Mouse (Mus musculus) forebrain, embryonic 10.5 days (tissue): ENCODE results near the gene Olfr1133. TPM values are rescaled to one million over a fixed set of nuclear protein-coding genes. Genes with fewer than 3 reads are reported as not detected.
"Not testable (repeated sequence)": the region's sequence is repeated elsewhere in the genome, so short reads cannot be mapped to it uniquely, and the experiment has no call there.

Experiments
- DNase-seq: peaks from one replicate; pipeline ENCODE4 v3.0.0-alpha.2; 2017; ENCODE audit warnings: low spot score; ENCODE audit errors: extremely low spot score
- H3K27ac ChIP-seq: fragments of 300-500 bp; sonication (generic); 2 replicates; pipeline ENCODE4 v1.5.1; 2016; ENCODE audit warnings: mild to moderate bottlenecking
- H3K27me3 ChIP-seq: fragments of 300-500 bp; sonication (generic); 2 replicates; pipeline ENCODE4 v1.6.1; 2016; ENCODE audit warnings: mild to moderate bottlenecking; ENCODE audit not compliant: poor library complexity, severe bottlenecking
- H3K36me3 ChIP-seq: fragments of 300-500 bp; sonication (generic); replicated peaks from 2 replicates; pipeline ENCODE4 v1.6.1; 2016; ENCODE audit warnings: mild to moderate bottlenecking, moderate library complexity
- H3K4me1 ChIP-seq: fragments of 300-500 bp; sonication (generic); 2 replicates; pipeline ENCODE4 v1.6.1; 2016
- H3K4me3 ChIP-seq: fragments of 300-500 bp; sonication (generic); 2 replicates; pipeline ENCODE4 v1.5.1; 2016; ENCODE audit warnings: mild to moderate bottlenecking, moderate library complexity
- H3K9me3 ChIP-seq: fragments of 300-500 bp; sonication (generic); 2 replicates; pipeline ENCODE4 v1.6.1; 2016; ENCODE audit warnings: mild to moderate bottlenecking, moderate library complexity
- WGBS: fragments of 180-500 bp; shearing (Covaris S2); methylation state at CpG from one replicate; pipeline ENCODE4 v1.1.7; 2016; 5-methylcytosine and 5-hydroxymethylcytosine counted together
- polyA plus RNA-seq: library from polyadenylated mRNA; unstranded; fragments of >200 nt; fragmentation: Nextera tagmentation; extraction: Ambion mirVana; gene quantifications from 2 replicates; pipeline ENCODE4 v1.2.1, GENCODE M21; 2016

The Olfr1133 gene
- polyA plus RNA-seq = not detected in 2 replicates

DNA sequence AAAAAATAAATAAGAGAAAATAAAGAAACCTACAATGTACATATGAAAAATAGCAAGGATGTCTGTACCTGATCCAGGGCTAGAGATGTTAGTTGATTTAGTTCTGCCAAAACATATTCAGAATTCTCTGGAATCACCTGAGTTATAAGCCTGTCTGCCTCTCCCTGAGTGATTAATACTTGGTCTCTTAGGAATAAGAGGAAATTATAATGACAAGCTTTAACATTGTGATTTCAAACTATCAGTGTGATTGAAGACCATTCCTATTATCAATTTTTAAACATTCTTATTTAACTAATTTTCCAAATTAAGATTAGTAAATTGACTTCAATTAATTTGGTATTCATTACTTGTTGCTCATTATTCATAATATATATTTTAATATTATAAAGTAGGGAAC lies at the start of gene Olfr1133:
Olfr1133 (minus strand) TSS at position 101 of the 400 bp plus-strand sequence.
- no peak for DNase-seq
- Histone ChIP-seq H3K27me3 (no peaks in the 10 kb centered on the region), H3K27ac (no peak within 1 kb of the TSS), H3K36me3 (no peaks in the 10 kb centered on the region), H3K9me3 (no peaks in the 10 kb centered on the region), H3K4me3 (no peak within 1 kb of the TSS), H3K4me1 (no peaks in the 10 kb centered on the region)

DNA sequence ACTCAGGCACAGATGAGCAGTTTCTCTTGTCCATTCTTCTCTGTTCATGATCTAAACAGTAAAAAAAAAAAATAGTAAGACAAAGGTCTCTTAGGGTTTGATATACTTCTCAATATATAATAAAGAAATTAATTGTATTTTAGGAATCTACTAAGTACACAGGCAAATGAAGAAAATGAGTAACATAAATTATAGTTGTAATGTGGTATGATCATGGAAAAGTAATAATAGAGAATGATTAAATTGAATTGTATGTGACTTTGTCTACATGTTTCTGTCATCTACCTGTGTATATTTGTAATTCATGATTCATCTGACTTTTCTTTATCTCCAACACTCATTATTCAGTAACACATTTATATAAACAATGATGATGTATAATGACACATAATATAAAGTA lies 46.7 kb upstream of the Olfr1133 start, which contains the start of gene Olfr1136:
Olfr1136 (minus strand) TSS at position 101 of the 400 bp plus-strand sequence.
- Histone ChIP-seq H3K9me3 (no peaks in the 10 kb centered on the region), H3K27ac (no peak within 1 kb of the TSS), H3K4me3 (no peak within 1 kb of the TSS), H3K4me1 (no peaks in the 10 kb centered on the region), H3K27me3 (no peaks in the 10 kb centered on the region), H3K36me3 (no peaks in the 10 kb centered on the region)
- DNase-seq = no peak

DNA sequence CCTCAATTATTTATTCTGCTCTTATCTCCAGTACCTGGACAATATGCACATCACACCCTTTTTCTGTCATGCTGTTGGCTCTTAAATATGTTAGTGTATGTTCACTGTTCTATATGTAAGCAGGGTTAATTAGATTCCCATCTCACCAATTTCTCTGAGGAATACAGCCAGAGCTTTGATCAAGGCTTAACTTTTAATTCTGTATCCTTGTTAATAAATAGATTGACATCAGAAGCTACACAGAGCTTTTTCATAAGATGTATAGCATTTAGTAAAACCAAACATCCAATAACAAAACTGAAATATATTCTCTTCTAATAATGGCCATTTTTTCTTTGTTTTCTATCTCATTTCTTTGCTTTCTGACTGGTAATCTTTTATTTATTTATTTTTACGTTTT lies 26.4 kb upstream of the Olfr1133 start, which contains the start of gene Olfr1135:
Olfr1135 (minus strand) TSS at position 101 of the 400 bp plus-strand sequence.
- Histone ChIP-seq H3K4me1 (no peaks in the 10 kb centered on the region), H3K4me3 (no peak within 1 kb of the TSS), H3K36me3 (no peaks in the 10 kb centered on the region), H3K27me3 (no peaks in the 10 kb centered on the region), H3K9me3 (no peaks in the 10 kb centered on the region), H3K27ac (no peak within 1 kb of the TSS)
- no peak for DNase-seq
- WGBS = 40% methylated on average over 1 of the region's 1 CpGs

DNA sequence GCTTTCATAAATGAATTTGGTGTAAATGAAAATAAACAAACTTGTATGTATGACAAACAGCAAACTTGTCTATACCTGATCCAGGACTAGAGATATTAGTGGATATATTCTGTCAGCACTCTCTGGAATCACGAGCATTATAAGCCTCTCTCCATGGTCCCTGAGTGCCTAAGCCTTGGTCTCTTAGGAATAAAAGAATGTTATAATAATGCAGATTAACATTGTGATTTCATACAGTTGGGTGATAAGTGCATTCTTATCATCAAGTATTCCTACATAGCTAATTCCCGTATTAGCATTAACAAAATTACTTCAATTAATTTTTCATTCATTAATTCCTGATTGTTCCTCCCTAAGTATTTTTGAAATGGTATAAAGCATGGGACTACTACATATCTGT lies 11.2 kb upstream of the Olfr1133 start, which contains the start of gene Olfr1134:
Olfr1134 (minus strand) TSS at position 101 of the 400 bp plus-strand sequence.
- Histone ChIP-seq H3K36me3 (no peaks in the 10 kb centered on the region), H3K27ac (no peak within 1 kb of the TSS), H3K4me3 (no peak within 1 kb of the TSS), H3K27me3 (no peaks in the 10 kb centered on the region), H3K4me1 (no peaks in the 10 kb centered on the region), H3K9me3 (no peaks in the 10 kb centered on the region)
- no peak for DNase-seq
- WGBS = 95% methylated on average over 2 of the region's 2 CpGs

DNA sequence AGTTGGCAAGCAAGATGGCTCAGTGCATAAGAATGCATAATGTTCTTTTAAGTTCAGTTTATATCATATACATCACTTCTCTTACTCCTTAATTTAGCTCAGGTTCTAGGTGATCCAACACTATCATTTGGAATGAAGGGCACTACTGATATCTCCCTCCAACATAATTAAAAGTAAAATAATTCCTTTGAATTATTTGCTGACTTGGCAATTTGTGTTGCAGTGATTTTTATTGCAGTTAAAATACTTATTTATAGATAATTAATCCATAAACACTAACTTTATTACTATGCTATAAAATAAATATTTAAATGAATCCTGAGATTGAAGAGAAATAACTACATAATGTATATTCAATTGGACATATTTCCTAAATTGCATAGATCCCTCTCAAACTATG lies 4.7 kb downstream of the Olfr1133 start:
- Histone ChIP-seq H3K27ac (no peak overlapping the region), H3K4me1 (no peaks in the 10 kb centered on the region), H3K36me3 (no peaks in the 10 kb centered on the region), H3K4me3 (no peak overlapping the region), H3K27me3 (no peaks in the 10 kb centered on the region), H3K9me3 (no peaks in the 10 kb centered on the region)
- no peak for DNase-seq

DNA sequence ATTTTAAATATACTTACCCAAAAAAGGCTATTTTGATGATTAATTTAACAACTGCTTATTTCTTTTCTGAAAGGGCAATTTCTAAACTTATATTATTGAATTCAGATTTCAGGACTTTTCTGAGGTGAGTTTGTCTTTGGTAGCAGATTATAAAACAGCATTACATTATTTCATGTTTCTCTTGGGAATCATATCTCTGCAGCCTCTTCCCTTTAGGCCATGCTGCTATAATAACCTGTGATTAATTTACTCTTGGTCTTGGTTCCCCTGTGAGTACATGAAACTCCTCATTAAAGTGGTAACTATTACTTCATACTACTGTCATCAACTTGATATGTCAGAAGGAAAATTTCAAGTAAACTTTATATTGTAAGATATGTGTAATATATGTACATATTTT lies 9.7 kb downstream of the Olfr1133 start, which contains the start of gene Olfr1132:
Olfr1132 (minus strand) TSS at position 101 of the 400 bp plus-strand sequence.
- Histone ChIP-seq H3K4me3 (no peak within 1 kb of the TSS), H3K27me3 (no peaks in the 10 kb centered on the region), H3K36me3 (no peaks in the 10 kb centered on the region), H3K9me3 (no peaks in the 10 kb centered on the region), H3K27ac (no peak within 1 kb of the TSS), H3K4me1 (no peaks in the 10 kb centered on the region)
- DNase-seq = no peak

DNA sequence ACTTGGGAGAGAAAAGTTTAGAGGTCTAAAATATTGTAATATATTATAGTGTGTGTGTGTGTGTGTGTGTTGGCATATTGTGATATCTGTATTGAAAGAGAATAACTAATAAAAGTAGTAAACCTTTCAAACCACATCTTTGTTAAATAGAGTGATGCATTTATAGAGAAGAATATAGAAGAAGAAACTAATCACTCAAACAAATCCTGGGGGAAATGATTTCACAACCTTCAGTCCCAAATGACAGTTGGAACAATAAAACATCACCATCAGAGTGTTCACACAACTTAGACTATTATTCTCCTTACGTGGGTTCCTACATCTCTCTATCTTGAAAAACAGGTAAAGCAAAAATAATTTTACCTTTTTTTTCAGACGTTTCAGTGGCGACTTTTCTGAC lies 20.4 kb downstream of the Olfr1133 start, which contains the start of gene Olfr1131:
Olfr1131 (plus strand) TSS at position 301 of the 400 bp plus-strand sequence.
- Histone ChIP-seq H3K4me3 (no peak within 1 kb of the TSS), H3K4me1 (no peaks in the 10 kb centered on the region), H3K36me3 (no peaks in the 10 kb centered on the region), H3K27me3 (no peaks in the 10 kb centered on the region), H3K9me3 (no peaks in the 10 kb centered on the region), H3K27ac (no peak within 1 kb of the TSS)
- no peak for DNase-seq
- WGBS = 76% methylated on average over 3 of the region's 3 CpGs

DNA sequence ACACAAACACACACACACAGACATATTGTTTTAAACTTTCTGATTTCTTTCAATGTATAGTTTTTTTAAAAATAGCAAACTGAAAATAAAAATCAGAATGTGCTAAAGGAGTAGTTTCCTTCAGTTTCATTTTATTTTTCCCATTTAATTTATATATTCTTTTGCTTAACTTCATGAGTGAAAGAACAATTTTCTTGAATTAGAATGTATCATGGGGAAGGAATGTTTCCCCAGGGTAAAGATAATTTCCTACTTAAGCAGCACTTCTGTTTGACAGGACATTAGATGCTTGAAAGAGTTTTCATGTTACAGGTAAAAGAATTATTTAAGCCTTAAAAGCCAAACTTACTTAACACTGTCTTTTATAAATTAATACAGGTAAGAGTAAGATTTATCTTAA lies 41.3 kb downstream of the Olfr1133 start, which contains the start of gene Olfr1130:
Olfr1130 (plus strand) TSS at position 301 of the 400 bp plus-strand sequence.
- not testable (repeated sequence) for H3K36me3 ChIP-seq, H3K9me3 ChIP-seq, H3K4me3 ChIP-seq, DNase-seq, H3K4me1 ChIP-seq, H3K27me3 ChIP-seq, H3K27ac ChIP-seq

Other genes with a start within 250 kb of the Olfr1133 start
- gene Olfr1123, start 230.7 kb downstream of the Olfr1133 start, polyA plus RNA-seq = not detected in 2 replicates
- gene Olfr1124, start 217.1 kb downstream of the Olfr1133 start, polyA plus RNA-seq = 0.07 TPM in 1 of 2 replicates, not detected in the other
- gene Olfr1126, start 193.4 kb downstream of the Olfr1133 start, polyA plus RNA-seq = not detected in 2 replicates
- gene Pramel7, start 150.3 kb downstream of the Olfr1133 start, polyA plus RNA-seq = not detected in 2 replicates
- not detected in 2 replicates for gene Pramel6, start 140.8 kb downstream of the Olfr1133 start, polyA plus RNA-seq
- not detected in 2 replicates for gene Olfr153, start 115.6 kb downstream of the Olfr1133 start, polyA plus RNA-seq
- gene Olfr1128, start 101.8 kb downstream of the Olfr1133 start, polyA plus RNA-seq = not detected in 2 replicates
- gene Olfr1129, start 73.5 kb downstream of the Olfr1133 start, polyA plus RNA-seq = not detected in 2 replicates
- gene Olfr1130, start 41.2 kb downstream of the Olfr1133 start, polyA plus RNA-seq = not detected in 2 replicates
- gene Olfr1131, start 20.3 kb downstream of the Olfr1133 start, polyA plus RNA-seq = not detected in 2 replicates
- gene Olfr1132, start 9.8 kb downstream of the Olfr1133 start, polyA plus RNA-seq = not detected in 2 replicates
- not detected in 2 replicates for gene Olfr1134, start 11.1 kb upstream of the Olfr1133 start, polyA plus RNA-seq
- not detected in 2 replicates for gene Olfr1135, start 26.3 kb upstream of the Olfr1133 start, polyA plus RNA-seq
- not detected in 2 replicates for gene Olfr1136, start 46.6 kb upstream of the Olfr1133 start, polyA plus RNA-seq
- gene Olfr1137, start 65.8 kb upstream of the Olfr1133 start, polyA plus RNA-seq = not detected in 2 replicates
- not detected in 2 replicates for gene Olfr1138, start 92.6 kb upstream of the Olfr1133 start, polyA plus RNA-seq
- gene Olfr1140, start 96.4 kb upstream of the Olfr1133 start, polyA plus RNA-seq = not detected in 2 replicates
- gene Olfr1141, start 106.6 kb upstream of the Olfr1133 start, polyA plus RNA-seq = not detected in 2 replicates
- not detected in 2 replicates for gene Olfr152, start 132.1 kb upstream of the Olfr1133 start, polyA plus RNA-seq
- gene Olfr1143, start 153.2 kb upstream of the Olfr1133 start, polyA plus RNA-seq = not detected in 2 replicates
- not detected in 2 replicates for gene Olfr1145, start 162.4 kb upstream of the Olfr1133 start, polyA plus RNA-seq
- gene Olfr1148, start 183.2 kb upstream of the Olfr1133 start, polyA plus RNA-seq = not detected in 2 replicates
- not detected in 2 replicates for gene Olfr1150-ps1, start 196.6 kb upstream of the Olfr1133 start, polyA plus RNA-seq
- not detected in 2 replicates for gene Olfr1151, start 208.5 kb upstream of the Olfr1133 start, polyA plus RNA-seq
- gene Olfr1152, start 219.1 kb upstream of the Olfr1133 start, polyA plus RNA-seq = not detected in 2 replicates
- not detected in 2 replicates for gene Olfr1153, start 247.6 kb upstream of the Olfr1133 start, polyA plus RNA-seq